Mouse (Mus musculus): ENCODE results near the gene Rpl7l1.
A peak's percentile ranks its signal among the peaks of the same experiment; 100 is the strongest.
"Not testable (repeated sequence)": the region's sequence is repeated elsewhere in the genome, so short reads cannot be mapped to it uniquely, and the experiment has no call there.

Rpl7l1 gene

DNA sequence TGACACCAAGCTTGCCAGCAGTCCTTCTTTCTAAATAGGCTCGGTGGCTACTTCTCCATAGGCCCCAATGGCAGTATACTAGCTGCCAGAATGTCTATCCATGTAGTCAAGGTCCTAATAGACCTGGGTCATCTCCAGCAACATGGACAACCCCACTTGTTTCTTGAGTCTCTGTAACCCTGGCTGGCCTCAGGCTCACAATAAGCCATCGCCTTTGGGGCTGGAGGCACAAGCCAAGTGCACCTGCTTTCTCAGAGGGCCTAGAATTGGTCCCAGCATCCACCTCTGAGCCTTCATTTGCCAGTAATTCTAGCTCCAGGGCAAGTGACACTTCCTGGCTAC, 8.4 kb downstream of the Rpl7l1 start:
- DNase-seq = no peak

DNA sequence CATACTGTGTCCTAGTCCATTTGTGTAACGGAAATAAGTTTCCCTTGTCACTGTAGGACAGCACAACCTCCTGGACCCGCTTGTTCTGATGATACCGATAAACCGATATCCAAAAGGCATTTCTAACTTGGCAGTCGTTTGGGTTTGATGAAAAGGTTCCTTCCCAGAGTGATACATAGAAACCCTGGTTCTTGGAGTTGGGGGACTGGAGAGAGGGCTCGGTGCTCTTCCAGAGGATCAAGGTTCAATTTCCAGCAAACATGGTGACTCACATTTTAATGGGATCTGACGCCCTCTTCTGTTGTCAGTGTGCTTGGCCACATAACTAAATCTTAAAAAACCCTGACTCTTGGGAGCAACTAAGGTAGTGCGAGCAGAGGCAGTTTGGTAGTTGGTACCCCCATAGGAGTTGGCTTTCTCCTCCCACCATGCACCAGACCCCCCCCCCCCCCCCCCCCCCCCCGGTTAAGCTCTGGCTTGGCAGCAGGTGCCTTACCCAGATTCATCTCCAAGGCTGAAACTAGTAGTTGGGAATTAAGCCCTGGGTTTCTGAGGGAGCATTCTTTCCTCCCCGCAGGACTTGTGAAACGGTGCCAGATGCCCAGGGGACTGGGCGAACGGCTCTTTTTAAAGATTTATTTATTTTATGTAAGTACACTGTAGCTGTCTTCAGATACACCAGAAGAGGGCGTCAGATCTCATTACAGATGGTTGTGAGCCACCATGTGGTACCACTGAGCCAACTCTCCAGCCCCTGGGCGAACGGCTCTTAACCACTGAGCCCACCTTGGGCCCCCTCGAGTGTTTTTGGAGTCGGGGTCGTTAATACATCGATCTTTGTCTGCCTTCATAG, 9.0 kb downstream of the Rpl7l1 start:
- DNase-seq = no peak

DNA sequence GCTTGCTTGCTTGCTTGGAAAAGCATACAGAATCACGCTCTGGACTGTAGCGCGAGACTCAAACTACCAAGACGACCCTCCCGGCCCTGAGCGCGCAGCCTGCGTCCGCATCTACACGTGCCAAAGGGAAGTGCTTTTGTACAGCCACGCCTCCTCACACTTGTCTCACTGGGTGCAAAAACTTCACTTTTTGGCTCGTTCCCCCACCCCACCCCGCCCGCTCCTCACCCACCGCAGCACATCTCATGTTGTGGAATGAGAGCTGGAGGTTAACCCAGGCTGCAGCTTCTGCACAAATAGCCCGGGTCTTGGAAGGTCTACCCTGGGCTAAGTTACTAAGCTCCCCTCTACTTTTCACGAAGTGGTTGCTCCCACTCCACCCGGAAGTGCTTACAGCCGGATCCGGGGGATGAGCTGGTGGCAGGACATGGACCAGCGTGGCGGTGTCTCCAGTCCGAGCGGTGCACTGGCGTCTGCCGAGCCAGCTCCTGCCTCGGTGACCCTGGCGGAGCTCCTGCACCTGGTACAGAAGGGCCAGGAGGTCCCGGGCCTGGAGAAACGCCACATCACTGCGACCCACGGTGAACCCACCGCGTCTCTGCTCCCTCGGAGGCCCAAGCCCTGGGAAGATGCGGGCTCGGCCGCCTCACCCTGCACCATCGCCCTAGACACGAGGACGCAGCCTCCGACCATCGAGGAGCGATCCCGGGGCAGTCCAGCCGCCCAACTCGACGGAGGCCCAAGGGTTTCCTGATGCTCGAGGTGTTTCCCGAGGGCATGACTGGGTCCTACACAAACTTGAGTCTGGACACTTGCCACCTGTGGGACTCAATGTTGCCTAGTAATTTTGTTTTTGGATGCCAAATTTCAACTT, 9.8 kb downstream of the Rpl7l1 start, which contains the start of gene 2310039H08Rik:
TSS of gene 2310039H08Rik (plus strand) at position 232 of the 874 bp plus-strand sequence.
- peak; percentile 92 for DNase-seq

DNA sequence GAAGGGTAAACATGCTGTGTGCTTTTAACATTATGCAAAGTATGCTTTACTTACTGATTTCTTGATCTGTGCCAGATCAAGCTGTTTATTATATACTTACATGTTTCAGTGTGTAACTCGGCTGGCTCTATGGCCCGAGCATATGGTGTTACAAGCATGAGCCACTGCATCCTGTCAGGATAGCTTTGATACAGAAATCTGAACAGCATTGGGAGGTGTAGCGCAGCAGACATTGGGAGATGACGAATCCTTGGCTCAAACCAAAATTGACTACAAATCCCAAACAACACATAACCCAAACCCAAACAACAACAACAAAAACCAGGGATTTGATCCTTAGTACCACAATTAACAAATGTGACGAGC, 10.5 kb downstream of the Rpl7l1 start:
- DNase-seq = no peak

DNA sequence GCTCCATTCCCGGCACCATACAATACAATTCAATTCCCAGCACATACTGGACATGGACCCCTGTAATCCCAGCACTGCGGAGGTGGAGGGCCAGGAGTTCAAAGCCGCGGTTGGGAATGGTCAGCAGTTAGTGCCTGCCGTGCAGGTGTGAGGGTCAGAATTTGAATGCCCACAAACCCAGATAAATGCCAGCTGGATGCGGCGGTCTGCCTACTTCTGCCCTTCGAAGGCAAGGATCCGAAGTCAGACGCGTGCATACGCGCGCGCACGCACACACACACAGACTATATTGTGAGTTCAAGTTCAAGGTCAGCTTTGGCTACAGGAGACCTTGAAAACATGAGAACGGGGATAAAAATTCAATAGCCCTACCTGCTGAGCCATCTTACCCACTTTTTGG, 10.9 kb downstream of the Rpl7l1 start:
- DNase-seq = no peak

DNA sequence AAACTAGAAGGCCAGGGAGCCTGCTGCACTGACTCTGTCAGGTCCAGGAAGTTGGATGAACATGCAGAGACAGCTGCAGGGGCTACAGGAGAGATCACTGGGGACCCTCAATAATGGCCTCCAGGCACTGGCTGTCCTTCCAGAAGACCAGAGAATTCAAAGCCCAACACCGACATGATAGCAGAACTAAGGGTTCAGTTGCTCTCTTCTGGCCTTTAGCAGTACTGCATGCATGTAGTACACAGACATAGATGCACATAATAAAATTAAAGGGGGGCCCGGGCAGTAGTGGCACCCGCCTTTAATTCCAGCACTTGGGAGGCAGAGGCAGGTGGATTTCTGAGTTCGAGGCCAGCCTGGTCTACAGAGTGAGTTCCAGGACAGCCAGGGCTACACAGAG, 11.4 kb downstream of the Rpl7l1 start:
- DNase-seq = no peak

DNA sequence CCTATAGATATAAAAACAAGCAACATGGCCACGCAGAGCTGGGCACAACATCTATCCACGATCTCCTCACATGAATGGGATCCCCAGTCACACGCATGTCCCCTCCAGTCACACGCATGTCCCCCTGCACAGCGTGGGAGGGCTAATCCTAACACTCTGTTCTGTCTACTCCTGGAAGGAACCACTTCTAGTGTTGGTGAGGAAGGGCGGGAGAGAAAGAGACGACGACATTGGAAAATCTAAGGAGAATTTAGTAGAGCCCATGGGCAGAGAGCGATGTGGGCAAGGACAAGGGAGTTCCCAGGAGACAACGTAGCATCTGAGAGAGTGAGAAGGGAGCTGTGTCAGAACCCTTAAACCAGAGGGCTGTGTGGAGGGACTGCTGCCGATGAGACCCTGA, 11.9 kb downstream of the Rpl7l1 start:
- DNase-seq = no peak

DNA sequence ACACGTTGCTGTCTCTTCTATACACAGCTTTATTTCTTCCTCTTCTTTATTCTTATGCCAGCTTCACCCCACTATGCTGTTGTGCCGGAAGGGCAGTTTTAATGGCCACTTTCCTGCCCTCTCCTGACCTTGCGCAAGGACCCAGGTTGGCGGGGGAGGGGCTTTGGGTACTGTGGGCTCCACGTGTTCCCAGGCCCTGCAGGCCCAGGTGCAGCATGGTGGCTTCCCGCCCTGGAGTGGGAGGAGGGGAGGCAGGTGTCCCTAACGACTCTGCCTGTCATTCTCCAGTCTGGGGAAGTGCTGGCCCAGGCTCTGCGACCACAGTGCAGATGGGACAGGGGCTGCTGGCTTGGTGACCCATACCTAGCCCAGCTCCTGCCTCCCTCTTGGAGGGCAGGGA, 14.6 kb downstream of the Rpl7l1 start:
- DNase-seq = peak; percentile 75

DNA sequence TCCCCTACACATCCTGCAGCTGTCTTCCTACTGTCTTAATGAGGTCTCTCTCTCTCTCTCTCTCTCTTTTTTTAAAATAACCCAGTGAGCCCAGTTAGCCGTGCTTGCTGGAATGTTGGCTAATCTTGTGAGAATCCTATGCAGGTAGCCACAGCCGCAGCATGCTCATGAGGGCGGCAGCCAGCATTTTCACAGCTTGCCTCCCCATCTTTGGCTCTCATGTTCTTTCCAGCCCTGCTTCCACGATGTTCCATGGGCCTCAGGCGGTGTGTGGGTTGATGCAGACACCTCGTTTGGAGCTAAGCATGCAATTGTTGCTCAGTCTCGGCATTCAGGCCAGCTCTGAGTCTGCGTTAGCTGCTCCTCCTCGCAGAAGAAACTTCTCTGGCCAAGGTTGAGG, 17.6 kb downstream of the Rpl7l1 start:
- DNase-seq = not testable (repeated sequence)

DNA sequence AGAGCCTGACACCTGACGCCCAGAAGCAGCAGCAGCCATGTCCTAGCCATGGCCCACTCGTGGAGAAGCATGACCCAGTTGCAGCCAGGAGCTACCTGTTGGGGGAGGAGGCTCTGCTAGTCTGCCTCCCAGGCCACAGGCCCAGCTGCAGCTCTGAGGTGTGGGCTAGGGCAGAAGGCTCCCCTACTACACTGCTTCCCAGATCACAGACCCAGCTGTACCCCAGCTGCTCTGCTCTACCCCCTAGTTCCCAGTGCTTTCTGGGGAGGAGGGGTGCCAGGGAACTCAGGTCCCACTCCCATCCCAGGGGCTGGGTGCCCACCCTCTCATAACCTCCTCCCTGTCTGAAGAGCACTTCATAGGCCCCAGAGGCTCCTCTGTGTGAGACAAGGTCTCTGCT, 18.9 kb downstream of the Rpl7l1 start, which contains the start of gene Ptcra:
TSS of gene Ptcra (minus strand) at position 169 of the 400 bp plus-strand sequence.
- no peak for DNase-seq

DNA sequence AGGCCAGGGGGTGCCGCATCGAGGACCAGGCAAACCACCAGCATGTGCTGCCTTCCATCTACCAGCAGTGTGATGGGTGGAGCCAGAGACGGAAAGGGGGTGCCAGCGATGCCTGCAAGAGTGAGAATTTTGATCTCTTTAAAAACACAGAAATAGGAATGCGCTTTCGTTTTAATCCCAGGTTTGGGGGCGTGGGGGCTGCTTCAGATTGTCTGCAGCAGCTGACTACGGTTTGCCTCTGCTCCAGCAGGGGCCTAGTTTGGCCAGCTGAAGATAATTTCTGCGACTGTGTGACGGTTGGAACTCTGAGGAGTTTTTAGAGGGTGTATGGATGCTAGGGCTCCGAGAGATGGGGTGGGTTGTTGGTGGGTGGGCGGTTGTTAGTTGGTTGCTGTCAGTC, 23.7 kb downstream of the Rpl7l1 start:
- DNase-seq = no peak

DNA sequence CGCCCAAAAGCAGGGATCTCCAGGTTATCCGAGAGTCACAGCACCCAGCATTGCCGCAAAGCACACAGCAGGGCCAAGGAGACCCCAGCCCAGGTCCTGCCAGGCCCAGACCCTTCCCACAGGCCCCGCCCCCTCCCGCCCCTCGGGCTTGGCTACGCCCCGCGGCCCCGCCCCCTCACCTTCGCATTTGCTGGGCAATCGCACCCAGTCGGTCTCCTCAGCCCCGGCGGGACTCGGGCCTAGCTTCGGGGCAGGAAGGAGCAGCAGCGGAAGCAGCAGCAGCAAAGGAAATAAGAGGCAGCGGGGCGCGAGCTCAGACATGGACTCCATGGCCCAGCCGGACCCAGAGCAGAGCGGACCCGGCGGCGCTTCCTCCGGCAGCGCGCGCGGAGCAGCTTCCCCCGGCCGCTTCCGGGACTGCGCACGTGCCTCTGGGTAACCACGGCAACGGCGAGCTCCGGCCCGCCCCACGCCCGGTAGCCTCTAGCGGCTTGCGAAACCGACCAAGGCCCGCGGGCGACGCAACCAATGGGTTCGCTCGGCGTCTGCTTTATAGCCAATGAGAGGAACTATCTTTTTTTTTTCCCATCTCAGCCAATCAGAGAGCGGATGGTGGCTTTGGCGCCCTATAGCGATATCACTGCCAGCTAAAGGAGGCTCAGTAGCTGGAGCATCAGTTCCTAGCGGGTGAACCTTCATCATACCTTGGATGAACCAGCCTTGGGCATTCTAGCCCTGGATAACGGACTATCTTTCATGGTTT, 30.5 kb downstream of the Rpl7l1 start, which contains the start of gene Cnpy3:
TSS of gene Cnpy3 (minus strand) at position 421 of the 763 bp plus-strand sequence.
- peak; percentile 99 for DNase-seq

DNA sequence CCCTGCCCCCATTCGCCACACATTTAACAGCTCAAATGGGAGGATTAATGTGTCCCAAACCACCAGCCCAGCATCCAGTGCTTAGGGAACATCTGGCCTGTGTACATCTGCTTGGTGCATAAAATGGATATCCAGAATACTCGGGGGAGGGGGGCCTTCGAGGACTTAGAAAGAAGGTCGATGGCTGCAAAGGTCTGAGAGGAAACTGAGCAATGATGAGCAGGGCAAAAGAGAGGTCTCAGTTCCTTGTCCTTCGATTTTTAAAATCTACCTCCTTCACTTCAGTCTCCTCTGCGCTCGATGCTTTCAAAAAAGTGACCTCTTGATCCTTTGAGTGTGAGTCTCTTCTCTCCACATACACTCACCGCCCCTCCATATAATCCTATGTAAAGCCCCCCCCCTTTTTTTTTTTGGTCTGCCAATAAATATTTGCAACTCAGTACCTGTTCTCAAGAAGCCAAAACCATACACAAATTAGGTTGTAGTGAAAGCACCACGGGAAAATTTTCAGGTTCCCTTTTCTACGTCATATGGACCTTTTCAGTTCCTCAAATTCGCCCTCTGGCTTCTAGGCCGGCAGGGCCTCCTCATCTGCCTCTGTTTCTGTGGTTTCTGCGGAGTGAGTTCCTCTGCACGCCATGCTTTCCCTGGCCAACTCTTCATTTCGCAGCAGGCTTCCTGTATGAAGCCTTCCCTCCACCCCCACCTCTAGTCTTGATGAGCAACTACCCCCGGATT, 31.2 kb downstream of the Rpl7l1 start:
- peak; percentile 76 for DNase-seq

DNA sequence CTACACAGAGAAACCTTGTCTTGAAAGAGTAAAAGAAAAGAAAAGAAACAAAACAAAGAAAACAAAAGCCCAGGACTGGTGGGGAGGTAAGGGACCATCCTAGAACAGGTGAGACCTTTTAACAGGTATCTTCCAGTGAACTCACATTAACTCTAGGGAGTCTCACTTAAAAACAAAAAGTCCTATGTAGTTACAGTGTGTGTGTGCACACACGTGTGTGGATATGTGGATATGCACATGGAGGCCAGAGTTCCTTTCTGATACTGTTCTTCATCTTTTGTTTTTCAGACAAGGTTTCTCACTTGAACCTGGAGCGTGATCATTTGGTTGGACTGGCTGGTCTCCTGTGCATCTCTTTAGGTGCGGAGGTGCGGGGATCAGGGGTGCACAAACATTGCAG, 31.9 kb downstream of the Rpl7l1 start:
- no peak for DNase-seq

DNA sequence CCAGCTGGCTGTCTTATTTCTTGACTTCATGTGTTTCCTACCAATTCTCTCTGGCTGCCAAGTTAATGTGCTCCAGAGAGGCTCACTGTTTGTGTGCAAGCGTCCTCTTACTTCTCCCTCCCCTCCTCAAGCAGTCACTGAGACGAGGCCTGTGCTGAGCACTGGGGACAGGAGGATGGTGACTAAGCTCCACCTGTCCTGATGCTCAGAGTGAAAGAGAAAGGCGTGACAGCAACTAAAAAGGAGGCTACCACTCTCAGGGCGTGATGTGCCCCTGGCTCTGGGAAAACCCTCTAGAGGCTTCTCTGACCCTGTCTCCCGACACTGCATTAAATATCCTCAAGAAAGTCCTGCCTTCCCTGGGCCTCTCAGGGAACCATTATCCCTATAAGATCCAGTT, 33.2 kb downstream of the Rpl7l1 start:
- no peak for DNase-seq

DNA sequence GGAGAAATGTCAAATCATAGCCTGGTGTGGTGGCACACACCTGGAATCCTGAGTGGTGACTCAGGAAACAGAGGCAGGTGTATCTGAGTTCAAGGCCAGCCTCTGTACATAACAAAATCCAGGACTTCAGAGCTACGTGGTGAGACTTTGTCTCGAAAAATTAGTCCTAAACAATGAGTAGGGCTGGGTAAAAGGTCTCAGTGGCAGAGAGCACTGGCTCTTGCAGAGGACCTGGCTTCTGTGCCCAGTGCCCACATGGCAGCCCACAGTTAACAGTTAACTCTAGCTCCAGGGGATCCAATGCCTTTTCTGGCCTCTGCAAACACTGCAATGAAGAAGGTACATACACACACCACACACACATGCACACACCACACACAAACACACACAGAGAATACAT, 34.7 kb downstream of the Rpl7l1 start:
- DNase-seq = no peak

DNA sequence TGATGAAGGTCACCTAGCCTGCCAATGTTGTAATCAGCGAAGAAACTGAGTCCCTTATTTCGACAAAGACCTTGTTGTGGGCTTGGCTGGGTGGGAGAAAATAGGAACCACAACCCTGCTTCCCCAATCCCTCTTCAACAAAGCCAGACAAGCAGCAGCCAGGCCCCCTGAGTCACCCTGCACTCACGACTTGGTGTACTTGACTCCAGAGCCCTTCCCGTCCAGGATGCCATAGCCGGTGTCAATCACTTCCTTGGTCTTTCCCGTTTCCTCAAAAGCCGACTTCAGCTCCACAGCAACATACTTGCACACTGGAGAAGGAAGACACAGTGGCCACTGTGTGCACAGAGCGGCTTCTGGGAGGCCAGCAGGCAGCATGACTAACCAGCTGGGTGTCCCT, 35.2 kb downstream of the Rpl7l1 start:
- DNase-seq = peak; percentile 39

DNA sequence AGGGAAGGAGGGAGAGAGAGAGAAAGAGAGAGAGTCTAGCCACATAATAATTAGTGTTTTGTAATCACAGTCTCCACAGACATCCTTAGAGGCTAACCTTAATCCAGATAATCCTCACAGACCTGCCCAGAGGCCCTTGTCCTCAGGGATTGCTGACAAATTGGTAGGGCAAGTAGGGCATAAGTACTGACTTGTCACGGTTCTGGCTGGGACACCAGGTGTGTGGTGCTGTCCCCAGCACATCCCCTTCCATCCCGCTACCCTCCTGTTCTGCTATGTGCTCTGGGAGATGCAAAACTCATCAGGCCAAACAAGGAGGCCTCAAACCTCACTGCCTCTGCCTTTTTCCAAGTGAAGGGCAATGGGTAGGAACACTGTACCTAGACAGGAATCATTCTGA, 37.0 kb downstream of the Rpl7l1 start:
- no peak for DNase-seq

DNA sequence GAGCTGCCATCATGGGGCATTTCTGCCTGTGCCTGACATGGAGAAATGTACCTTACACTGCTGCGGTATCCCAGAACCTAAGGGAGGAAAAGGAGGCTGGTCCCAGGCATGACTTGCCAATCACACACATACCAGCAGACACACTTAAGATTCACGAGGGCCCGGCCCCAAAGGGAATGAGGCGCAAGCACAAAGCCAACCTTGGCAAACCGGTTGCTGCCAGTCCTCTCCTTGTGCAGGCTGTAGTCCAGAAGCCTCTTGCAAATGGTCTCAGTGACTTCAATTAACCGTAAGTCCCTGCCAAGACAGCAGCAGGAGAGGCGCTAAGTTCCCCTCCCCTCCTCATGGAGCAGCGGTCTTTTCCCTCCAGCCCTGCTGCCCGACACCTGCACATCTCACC, 39.5 kb downstream of the Rpl7l1 start:
- peak; percentile 76 for DNase-seq

DNA sequence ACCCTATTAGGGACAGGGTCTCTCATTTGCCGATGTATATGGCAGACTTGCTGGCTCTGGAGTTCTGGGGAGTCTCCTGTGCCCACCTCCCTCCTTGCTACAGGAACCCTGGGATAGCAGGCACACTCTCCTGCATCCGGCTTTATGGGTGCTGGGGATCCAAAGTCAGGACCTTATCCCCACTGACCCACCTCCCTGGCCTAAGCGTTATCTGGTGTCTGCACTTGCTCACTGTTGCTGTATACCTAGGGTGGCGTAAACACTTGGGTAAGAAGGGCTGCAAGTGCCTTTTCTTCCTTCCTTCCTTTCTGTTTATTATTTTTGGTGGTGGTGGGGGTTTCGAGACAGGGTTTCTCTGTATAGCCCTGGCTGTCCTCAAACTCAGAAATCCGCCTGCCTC, 41.2 kb downstream of the Rpl7l1 start:
- DNase-seq = no peak

DNA sequence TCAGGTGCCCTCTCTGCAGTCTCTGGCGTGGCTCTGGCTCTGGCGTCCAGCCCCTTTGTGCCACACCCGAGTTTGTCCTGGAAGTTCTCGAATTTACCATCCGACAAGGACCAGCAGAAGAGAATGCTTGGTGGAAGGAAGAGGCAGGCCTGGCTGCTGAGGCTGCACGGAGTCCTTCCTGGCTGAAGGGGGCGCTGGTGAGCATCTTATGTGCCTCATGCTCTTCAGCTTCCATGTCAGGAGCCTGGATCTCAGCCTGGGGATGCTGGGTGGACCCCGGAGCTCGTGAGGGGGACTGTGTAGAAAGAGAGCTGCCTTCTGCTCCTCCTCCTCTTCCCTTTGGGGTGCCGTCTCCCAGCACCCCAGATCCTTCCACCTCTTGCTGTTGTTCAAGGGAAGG, 46.3 kb downstream of the Rpl7l1 start:
- DNase-seq = peak; percentile 27

DNA sequence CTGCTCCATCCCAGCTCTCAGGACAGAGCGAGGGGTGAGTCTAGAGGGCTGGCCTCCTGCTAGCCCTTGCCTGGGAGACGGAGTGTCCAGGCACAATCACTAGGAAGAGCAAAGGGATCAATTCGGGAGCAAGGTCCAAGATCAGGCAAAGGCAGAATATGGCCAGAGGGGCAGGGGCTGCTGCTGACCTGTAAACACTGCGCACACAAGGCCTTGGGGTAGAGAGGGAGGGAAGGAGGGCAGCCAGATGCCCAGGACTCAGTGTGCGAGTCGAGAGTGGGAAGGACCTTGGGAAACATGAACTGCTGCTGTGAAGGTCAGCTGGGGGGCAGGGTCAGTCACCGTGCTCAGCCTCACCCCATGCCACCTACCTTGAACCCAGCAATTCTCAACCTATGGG, 47.2 kb downstream of the Rpl7l1 start:
- no peak for DNase-seq

All from lung, postnatal 36 days (tissue).